Mouse (Mus musculus) thymus, postnatal 0 days (tissue): Measurements from ENCODE around the gene Rab10. TPM values are rescaled to one million over a fixed set of nuclear protein-coding genes. Genes with fewer than 3 reads are reported as not detected.

Source experiments
- DNase-seq: peaks from one replicate; pipeline ENCODE4 v3.0.0-alpha.2; 2015; ENCODE audit warnings: low spot score
- polyA plus RNA-seq: library from polyadenylated mRNA; unstranded; fragments of >200 nt; fragmentation: Nextera tagmentation; extraction: Ambion mirVana; gene quantifications from 2 replicates; pipeline ENCODE4 v1.2.1, GENCODE M21; 2015

Gene Rab10
- polyA plus RNA-seq, 1 experiment from 2014 or later: 71.0 TPM

DNA sequence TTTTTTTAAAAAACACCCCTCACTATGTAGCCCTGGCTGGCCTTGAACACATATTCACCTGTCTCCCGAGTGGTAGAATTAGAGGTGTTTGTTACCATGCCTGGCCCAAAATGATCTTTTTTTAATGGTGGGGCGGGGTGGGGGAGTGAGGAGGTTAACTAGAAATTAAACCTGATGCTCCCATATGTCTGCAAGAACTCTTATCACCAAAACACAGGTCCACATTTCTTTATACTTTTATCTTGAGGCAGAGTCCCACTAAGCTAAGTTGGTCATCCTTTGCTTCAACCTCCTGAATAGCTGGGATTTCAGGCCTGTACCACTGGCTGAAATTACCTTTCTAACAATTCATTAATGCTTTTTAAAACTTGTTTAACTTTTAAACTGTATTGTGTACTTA, 13.7 kb downstream of the Rab10 start:
- DNase-seq: no peak

DNA sequence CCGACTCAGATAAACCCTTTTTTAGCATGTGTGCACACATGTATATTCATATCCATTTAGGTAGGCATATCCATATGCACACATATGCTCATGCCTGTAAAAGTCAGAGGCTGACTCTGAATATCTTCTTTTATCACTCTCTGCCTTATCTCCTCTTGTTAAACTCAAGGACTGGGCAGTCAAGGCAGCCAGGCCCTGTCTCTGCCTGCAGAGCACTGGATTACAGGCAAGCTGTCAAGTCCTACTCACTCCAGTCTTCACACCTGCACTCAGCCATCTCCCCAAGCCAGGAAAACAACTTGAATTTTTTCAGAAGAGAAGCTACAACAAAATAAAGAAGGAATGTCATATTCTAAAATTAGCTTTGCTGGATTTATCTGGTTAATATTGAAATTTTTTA, 17.9 kb downstream of the Rab10 start:
- DNase-seq: no peak

DNA sequence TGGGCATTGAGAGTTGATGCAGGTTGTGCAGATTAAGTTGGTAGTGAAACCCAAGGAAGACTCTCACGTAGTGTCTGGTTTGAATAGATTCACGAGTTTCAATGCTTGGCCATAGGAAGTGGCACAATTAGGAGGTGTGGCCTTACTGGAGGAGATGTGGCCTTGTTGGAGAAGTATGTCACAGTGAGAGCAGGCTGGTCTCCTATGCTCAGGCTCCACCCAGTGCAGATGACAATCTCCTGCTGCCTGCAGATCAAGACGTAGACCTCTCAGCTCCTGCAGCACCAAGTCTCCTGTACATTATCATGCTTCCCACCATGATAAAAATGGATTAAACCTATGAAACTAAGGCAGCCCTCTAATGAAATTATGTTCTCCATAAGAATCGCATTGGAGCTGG, 18.7 kb downstream of the Rab10 start:
- DNase-seq: no peak

- DNase-seq: no peak
Observed at GRCm38 (mm10) chr12:3288440-3288839, 21.3 kb downstream of the Rab10 start.

DNA sequence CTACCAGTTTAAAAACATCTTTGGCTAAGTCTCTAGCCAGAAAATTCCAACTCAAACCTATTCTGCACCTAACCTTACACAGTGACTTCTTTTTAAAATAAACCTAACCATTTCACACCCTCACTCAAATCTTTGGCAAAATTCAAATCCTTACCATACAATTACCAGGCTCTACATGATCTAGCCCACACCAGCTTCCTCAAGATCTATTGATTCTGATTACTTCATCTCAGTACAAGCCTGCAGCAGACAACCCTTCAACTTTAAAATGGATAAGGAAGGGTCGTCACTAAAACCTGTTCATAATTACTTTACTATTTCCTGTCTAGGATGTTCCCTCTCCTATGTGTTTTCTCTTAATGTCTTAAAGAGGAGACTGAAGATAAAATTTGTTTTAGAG, 23.9 kb downstream of the Rab10 start:
- no peak for DNase-seq

- no peak for DNase-seq
Observed at GRCm38 (mm10) chr12:3285377-3285776, 24.4 kb downstream of the Rab10 start.

- DNase-seq: no peak
Observed at GRCm38 (mm10) chr12:3284463-3284862, 25.3 kb downstream of the Rab10 start.

GRCm38 (mm10) chr12:3283829-3284440, 25.8 kb downstream of the Rab10 start:
- DNase-seq: no peak

DNA sequence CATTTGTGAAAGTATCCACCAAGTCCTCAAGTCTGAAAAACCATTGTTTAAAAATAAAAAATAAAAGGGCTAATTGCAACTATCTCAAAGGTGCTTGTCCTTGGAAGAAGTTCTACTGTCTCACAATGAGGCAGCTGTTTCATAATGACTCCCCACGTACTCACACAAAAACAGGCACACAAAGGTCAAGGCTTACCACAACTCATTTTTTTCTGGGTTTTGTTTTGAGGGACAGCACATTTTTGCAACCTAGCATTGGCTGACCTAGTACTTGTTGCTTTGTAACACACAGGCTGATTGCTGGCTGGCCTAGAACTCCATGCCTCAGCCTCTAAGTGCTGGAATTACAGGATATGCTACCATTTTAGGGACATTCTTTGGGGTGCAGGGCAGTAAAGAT, 26.8 kb downstream of the Rab10 start:
- no peak for DNase-seq

DNA sequence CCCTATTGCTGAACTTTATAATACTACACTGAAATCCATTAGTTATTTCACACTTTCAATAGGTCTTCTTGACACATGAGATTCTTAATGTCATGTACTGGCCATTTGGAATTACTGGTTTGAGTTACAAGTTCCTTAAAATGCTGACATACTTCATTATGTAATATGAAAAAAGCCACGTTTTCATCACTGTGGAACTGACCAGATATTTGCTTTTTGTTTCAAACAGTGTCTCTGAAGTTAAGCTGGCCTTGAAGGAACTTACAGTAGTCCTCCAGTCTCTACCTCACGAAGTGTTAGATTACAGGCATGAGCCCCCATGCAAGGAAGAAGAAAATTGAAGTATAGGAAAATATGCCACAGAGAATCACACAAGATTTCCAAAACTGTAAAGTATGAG, 27.2 kb downstream of the Rab10 start:
- DNase-seq: no peak

- no peak for DNase-seq
Observed at GRCm38 (mm10) chr12:3278880-3279339, 30.9 kb downstream of the Rab10 start.

GRCm38 (mm10) chr12:3270818-3271217, 39.0 kb downstream of the Rab10 start:
- DNase-seq: no peak

DNA sequence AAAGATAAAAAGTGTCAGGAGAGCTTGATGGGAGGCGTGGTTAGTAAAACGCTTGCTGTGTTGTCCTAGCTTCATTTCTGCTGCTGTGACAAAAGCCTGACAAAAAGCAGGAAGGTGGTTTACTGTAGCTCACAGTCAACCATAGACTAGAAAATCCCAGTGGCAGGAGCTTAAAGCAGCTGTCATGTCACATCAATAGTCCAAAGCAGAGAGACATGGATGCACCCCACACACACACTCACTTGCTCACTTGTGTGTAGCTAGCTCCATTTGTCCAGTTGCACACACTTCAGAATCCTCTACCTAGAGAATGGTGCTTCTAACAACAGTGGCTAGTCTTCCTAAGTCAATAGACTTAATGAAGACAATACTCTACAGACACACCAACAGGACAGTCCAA, 42.4 kb downstream of the Rab10 start:
- no peak for DNase-seq

GRCm38 (mm10) chr12:3265188-3265587, 44.6 kb downstream of the Rab10 start:
- DNase-seq: no peak

- DNase-seq: no peak
Observed at GRCm38 (mm10) chr12:3264449-3264848, 45.3 kb downstream of the Rab10 start.

- no peak for DNase-seq
Observed at GRCm38 (mm10) chr12:3261596-3261995, 48.2 kb downstream of the Rab10 start.

DNA sequence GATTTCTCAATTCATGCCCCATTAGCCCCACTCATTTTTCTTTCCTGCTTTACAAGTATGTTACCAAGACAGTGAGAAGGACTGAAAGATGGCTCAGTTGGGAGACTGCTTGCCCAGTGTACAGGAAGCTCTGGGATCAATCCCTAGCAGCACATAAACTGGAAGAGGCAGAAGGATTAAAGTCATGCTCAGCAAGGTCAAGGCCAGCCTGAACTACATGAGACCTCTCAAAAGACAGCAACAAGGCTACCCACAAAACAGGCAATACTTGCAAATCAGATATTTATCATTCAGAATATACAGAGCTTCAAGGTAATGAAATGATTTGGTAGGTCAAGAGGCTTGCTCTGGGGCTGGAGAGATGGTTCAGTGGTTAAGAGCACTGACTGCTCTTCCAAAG, 53.8 kb downstream of the Rab10 start:
- no peak for DNase-seq

DNA sequence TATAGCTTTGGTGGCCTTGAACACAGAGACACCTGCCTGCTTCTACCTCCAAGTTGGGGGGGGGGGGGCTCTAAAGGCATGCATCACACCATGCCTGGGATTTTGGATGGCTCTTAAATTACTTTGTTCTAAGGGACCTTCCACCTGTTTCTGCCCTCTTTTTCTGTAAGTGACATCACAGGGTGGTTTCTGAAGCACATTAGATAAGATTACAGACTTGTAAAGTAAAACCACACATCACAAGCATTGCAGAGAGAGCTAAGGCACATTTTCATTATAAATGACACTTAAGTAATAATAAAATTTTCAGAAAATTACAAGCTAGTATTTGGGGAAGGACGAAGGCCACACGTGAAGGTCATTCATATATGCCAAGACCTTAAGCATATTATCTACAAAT, 54.3 kb downstream of the Rab10 start:
- DNase-seq: no peak

- DNase-seq: peak; percentile 18
Observed at GRCm38 (mm10) chr12:3253591-3253990, 56.2 kb downstream of the Rab10 start.

DNA sequence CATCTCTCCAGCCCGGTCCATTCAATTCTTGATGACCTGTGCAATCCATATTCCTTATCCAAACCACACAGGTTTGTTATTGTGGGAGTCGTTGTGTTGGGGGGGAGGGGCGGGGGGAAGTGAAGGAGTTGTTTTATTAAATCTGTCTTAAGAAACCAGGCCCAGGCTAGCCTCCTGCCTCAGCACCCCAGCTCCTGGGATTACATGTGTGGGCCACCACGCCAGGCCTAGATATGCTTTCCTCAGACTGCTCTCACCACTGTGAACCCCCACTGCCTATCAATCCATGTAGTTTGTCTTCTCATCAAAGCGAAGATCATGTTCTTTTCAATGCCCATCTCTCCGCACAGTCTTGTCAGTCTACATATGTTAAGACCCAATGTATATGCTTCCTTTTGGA, 63.7 kb downstream of the Rab10 start:
- no peak for DNase-seq

- DNase-seq: no peak
Observed at GRCm38 (mm10) chr12:3239544-3239943, 70.2 kb downstream of the Rab10 start.

GRCm38 (mm10) chr12:3238361-3239051, 71.3 kb downstream of the Rab10 start:
- no peak for DNase-seq

- no peak for DNase-seq
Observed at GRCm38 (mm10) chr12:3237799-3238198, 72.0 kb downstream of the Rab10 start.
